Mouse (Mus musculus): ENCODE data around the gene Gm8994. TPM values are rescaled to one million over a fixed set of nuclear protein-coding genes. Genes with fewer than 3 reads are reported as not detected.

The Gm8994 gene
- polyA plus RNA-seq, 1 experiment, result 0.11 TPM

DNA sequence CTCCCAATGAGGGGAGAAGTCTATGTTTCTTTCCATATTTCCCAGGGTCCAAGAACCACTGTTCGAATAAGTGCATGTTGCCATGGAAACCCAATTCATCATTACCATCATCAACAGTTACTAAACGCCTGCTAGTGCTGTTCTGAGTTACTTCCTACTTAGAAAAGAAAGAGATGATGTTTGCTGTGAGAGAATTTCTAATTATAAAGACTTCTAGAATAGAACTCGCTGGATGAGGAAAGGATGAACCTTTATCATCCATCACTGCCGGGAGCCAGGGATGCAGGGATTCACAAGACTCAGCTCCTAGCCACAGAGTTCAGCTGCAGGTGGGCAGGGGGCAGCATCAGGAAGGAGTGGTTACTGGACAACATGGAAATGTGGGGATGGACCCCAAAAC is 36.7 kb downstream of the Gm8994 start:
- TF ChIP-seq CTCF (IDR thresholded peaks at IDR 0.05; ENCODE audit: borderline replicate concordance, insufficient read depth, low read depth, low read length) (no peak), POLR2A (IDR thresholded peaks at IDR 0.05; ENCODE audit: borderline replicate concordance, insufficient read depth, low read length) (no peak)
- 57% methylated on average over 4 of the region's 4 CpGs for WGBS
- Histone ChIP-seq H3K4me3 (replicated peaks; ENCODE audit: insufficient read depth, low read depth, low read length) (no peak overlapping the region), H3K4me1 (ENCODE audit: control insufficient read depth, insufficient read depth, low read length) (no peaks in the 10 kb centered on the region; the same call in 1 of the 2 replicates), H3K27ac (ENCODE audit: insufficient read depth, low read length) (no peak overlapping the region), H3K27me3 (ENCODE audit: control insufficient read depth, insufficient read depth, low read length) (no peaks in the 10 kb centered on the region)
- DNase-seq, result no peak

DNA sequence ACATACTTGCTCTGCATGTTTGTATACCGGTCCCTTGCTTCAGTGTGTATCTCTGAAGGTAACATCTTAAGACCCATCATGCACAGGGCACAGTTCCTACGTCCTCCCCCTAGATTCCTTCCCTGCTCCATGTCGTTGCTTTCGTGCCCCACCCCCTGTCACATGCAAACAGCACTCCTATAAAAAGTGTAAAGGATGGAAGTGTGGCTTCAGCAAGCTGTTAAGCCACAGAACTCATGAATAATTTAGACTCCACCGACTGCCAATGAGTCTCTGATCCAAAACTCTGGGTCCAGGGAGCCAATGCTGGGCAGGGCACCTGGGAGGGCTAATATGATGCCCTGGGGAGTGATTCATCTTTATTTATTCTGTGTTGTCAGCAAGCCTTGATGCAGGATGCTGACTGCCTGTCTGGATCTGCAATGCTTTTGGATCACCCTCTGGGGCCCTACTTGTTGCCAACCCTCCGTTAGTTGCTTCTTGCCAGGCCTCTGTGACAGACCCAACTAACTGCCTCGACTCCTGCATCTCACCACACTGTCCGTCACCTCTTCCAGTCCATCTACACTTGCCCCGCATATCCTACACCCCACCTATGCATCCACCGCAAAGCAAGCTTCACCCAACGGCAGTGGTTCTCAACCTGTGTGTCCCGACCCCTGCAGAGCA is 37.2 kb downstream of the Gm8994 start:
- Histone ChIP-seq H3K4me3 (replicated peaks; ENCODE audit: insufficient read depth, low read depth, low read length) (no peak overlapping the region), H3K4me1 (ENCODE audit: control insufficient read depth, insufficient read depth, low read length) (no peaks in the 10 kb centered on the region; the same call in 1 of the 2 replicates), H3K27me3 (ENCODE audit: control insufficient read depth, insufficient read depth, low read length) (no peaks in the 10 kb centered on the region), H3K27ac (ENCODE audit: insufficient read depth, low read length) (no peak overlapping the region)
- no peak for TF ChIP-seq CTCF (IDR thresholded peaks at IDR 0.05; ENCODE audit: borderline replicate concordance, insufficient read depth, low read depth, low read length)
- no peak for TF ChIP-seq POLR2A (IDR thresholded peaks at IDR 0.05; ENCODE audit: borderline replicate concordance, insufficient read depth, low read length)
- no peak for DNase-seq
- WGBS, result 39% methylated on average over 12 of the region's 12 CpGs

DNA sequence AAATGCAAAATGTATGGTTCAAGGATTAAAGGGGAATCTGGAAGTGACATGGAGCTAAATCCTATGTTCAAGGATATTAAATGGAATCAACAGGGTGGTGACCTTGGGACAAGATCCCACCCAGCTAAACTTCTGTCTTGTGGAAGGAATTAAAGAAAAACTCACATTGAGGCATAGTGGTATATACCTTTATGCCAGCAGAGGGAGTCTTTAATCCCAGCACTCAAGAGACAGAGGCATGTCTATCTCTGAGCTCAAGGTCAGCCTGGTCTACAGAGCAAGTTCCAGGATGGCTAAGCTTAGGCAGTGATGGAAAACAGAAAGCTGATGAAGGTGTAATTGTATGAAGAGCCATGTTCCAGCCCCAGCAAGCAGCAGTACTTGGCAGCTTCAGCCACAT is 48.8 kb downstream of the Gm8994 start:
- DNase-seq, result no peak
- H3K4me1 ChIP-seq (ENCODE audit: control insufficient read depth, insufficient read depth, low read length), result no peaks in the 10 kb centered on the region
- no peak overlapping the region for H3K4me3 ChIP-seq (replicated peaks; ENCODE audit: insufficient read depth, low read depth, low read length)
- no peak overlapping the region for H3K27ac ChIP-seq (ENCODE audit: insufficient read depth, low read length)
- no peak for TF ChIP-seq CTCF (IDR thresholded peaks at IDR 0.05; ENCODE audit: borderline replicate concordance, insufficient read depth, low read depth, low read length)
- TF ChIP-seq POLR2A (IDR thresholded peaks at IDR 0.05; ENCODE audit: borderline replicate concordance, insufficient read depth, low read length), result no peak
- no peaks in the 10 kb centered on the region for H3K27me3 ChIP-seq (ENCODE audit: control insufficient read depth, insufficient read depth, low read length)

Other genes with a start within 250 kb of the Gm8994 start
- gene Grin2b, start 154.0 kb upstream of the Gm8994 start, polyA plus RNA-seq (2012; rRNA removed), result 3.3 and 4.0 TPM in 2 replicates
- gene E330021D16Rik, start 88.0 kb downstream of the Gm8994 start, polyA plus RNA-seq (2012; rRNA removed), result not detected in 2 replicates
- gene Atf7ip, start 178.6 kb downstream of the Gm8994 start, polyA plus RNA-seq (2012; rRNA removed), result 70.5 and 83.0 TPM in 2 replicates

All from cerebellum, adult 2 months (tissue).